Mouse (Mus musculus) kidney, adult 2 months (tissue): ENCODE measurements at regions not wholly inside any gene's neighbourhood (a gene's known extent, or its start where the extent isn't known, plus 50 kb on each side); places are given as distances from the start of the nearest gene placed in this dataset.

Source experiments
- CTCF ChIP-seq: fragments of 200-500 bp; conservative IDR thresholded peaks from 2 replicates; pipeline ENCODE4 v1.5.1; 2011; ENCODE audit warnings: low read depth, mild to moderate bottlenecking, control low read depth, low read length, moderate library complexity, mixed read lengths; ENCODE audit not compliant: insufficient read depth, insufficient read length
- POLR2A ChIP-seq: fragments of 200-500 bp; IDR thresholded peaks from one replicate; pipeline ENCODE4 v1.6.1; 2011; ENCODE audit warnings: low read depth, low read length, control low read depth

DNA sequence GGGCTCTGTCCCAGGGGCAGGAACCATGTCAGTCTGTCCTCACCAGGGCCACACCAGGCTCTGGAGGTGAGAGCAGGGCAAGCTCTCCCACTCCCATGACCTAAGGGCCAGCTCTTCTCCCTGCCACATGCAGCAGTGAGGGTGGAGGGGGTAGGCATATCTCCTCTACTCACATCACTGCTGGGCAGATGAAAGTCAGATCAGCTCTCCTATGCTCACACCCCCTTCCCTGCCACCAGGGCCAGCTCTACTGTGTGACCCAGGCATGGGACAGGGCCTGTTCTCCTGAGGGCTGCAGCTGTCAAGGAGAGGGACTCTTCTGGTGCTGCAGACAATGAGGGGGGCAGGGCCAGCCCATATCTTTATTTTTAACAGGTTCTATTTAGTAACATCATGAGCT is 101.0 kb upstream of the Adcy1 start:
- no peak for TF ChIP-seq CTCF
- TF ChIP-seq POLR2A: no peak
